Mouse (Mus musculus) brain, embryonic 14.5 days (tissue): Measurements from ENCODE around the gene Dynlt1a.
"Not testable (repeated sequence)": the region's sequence is repeated elsewhere in the genome, so short reads cannot be mapped to it uniquely, and the experiment has no call there.

Source experiments
- CTCF ChIP-seq: fragments of 200-500 bp; IDR thresholded peaks from 2 replicates; pipeline ENCODE4 v1.5.1; 2012; ENCODE audit warnings: inconsistent platforms, mild to moderate bottlenecking, moderate library complexity, borderline replicate concordance; ENCODE audit not compliant: insufficient read depth, insufficient read length; ENCODE audit errors: extremely low read depth
- POLR2A ChIP-seq: fragments of 200-500 bp; IDR thresholded peaks from 2 replicates; pipeline ENCODE4 v1.6.1; 2012; ENCODE audit warnings: mild to moderate bottlenecking, inconsistent platforms, borderline replicate concordance; ENCODE audit not compliant: poor library complexity, insufficient read depth, insufficient read length, severe bottlenecking; ENCODE audit errors: extremely low read depth

DNA sequence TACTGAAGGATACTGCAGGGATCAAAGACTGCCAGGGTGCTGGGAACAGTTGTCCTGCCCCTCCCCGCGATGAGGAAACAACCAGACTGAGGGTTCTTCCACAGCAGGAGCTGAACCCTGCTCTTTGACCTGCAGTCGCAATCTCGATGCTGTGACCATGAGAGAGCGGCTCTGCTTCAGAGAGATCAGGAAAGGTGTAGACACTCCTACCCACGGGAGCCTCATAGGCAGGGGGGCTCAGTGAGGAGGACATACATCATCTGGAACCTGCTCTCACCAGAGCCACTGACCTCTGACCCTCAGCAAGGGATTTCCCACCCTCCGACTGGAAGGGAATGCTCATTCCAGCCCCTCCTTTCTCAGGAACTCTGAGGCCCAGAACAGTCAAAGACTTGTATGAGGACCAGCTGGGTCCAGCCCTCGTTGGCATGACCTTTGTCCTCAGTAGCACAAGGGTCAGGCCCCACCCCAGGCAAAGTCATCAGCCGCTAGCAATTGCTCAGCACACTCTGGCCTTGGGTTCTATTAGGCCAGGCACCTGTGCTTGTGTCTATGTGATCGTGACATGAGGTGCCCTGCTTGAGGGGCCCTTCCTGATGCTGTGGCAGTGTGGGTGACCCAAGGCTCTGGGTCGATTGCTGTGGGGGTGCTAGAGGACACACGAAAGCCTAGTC, 17.0 kb downstream of the Dynlt1a start:
- TF ChIP-seq POLR2A, CTCF: not testable (repeated sequence)
